Mouse (Mus musculus): Measurements from ENCODE around the gene Olfr1443.
A peak's percentile ranks its signal among the peaks of the same experiment; 100 is the strongest.
"Not testable (repeated sequence)": the region's sequence is repeated elsewhere in the genome, so short reads cannot be mapped to it uniquely, and the experiment has no call there.

The Olfr1443 gene

GRCm38 (mm10) chr19:12677812-12678211, at the start of gene Olfr1443:
Gene Olfr1443, plus strand, starts transcription at chr19:12678112.
- DNase-seq (ENCODE audit: low read depth, low spot score) = no peak

DNA sequence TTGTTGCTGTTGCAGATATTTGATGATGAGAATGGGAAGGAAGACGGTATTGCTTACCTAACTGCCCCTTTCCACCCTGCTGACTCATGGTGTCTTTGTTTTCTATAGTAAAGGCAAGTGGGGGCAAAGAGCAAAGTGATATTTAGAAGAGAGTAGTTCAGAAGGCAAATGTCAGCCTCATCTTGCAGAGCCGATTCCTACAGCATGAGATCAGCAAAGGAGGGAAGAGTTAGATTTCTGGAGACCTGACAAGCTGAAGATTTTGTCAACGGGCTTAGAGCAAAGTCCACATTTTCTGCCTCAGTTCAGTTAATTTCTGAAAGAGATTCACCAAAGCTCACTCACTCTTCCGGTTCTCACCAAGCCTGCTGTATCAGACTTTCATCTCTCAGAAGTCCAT, 44.7 kb upstream of the Olfr1443 start, which contains the start of gene Glyat:
Glyat (plus strand) TSS at position 133 of the 400 bp plus-strand sequence.
- DNase-seq (ENCODE audit: low read depth, low spot score) = no peak

DNA sequence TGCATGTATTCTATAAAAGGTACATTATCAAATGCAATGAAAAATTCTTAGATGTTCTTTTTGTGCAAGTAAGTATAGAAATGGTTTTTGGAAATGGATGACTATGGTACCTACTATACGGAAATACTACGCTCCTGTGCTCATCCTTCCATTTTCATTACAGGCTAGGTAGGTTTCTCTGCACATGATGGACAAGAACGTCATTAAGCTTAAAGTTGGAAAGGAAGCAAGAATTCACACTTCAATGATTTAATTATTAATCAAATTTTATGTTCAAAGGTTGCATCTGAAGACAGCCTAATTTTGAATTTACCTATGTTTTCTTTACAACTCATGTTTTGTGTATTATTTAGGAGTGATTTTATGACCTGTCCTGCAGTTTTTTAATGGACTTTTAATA, 43.7 kb upstream of the Olfr1443 start:
- DNase-seq (ENCODE audit: low read depth, low spot score) = no peak

DNA sequence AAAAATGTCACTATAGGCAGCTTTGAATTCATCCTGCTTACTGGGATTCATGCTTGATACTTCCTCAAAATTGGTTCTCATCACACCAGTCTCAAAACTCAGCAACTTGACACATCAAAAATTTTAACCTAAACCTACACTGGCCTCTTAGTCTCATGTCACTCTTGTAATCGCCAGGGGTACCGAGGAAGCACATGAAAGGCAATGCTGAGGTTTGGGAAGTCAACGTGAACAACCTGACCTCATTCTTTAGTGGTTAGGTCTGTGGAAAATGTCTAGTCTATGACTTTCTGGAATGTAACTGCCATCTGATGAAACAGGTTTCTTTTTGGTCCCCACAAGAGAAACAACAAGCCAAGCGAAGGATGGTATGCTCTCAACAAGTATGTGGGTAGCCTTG, 42.9 kb upstream of the Olfr1443 start:
- no peak for DNase-seq (ENCODE audit: low read depth, low spot score)

DNA sequence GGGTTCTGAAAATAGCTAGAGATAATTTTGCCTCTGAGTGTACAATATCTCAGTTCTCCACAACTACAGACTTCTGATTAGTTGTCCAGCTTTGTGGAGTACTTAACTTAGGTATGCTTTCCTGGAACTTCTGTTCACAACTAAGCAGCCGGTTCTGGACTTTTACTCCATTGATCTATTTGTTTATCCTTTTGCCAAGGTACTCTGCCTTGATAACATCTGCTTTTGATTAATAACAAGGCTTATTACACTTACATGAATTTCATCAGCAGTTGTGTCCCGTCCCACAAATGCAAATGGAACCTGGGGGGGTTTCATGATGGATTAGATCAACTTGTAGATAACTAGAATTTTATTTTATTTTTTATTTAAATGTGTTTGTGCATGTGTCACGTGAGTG, 41.0 kb upstream of the Olfr1443 start:
- no peak for DNase-seq (ENCODE audit: low read depth, low spot score)

- no peak for DNase-seq (ENCODE audit: low read depth, low spot score)
Observed at GRCm38 (mm10) chr19:12638049-12638448, 39.9 kb upstream of the Olfr1443 start.

GRCm38 (mm10) chr19:12649511-12649910, 28.4 kb upstream of the Olfr1443 start:
- DNase-seq (ENCODE audit: low read depth, low spot score) = no peak

- DNase-seq (ENCODE audit: low read depth, low spot score) = no peak
Observed at GRCm38 (mm10) chr19:12666156-12666555, 11.8 kb upstream of the Olfr1443 start.

DNA sequence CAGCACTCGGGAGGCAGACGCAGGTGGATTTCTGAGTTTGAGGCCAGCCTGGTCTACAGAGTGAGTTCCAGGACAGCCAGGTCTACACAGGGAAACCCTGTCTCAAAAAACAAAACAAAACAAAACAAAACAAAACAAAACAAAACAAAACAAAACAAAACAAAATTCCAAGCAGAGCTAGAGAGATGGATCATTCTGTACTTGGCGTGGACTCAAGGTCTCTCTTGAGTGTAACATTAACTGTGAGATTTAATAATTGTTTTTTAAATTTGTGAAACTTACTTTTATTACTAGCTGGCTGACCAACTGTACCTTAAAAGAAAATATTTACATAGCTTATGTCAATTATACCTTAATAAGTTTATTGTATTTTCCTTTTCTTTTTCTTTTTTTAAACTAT, 9.3 kb upstream of the Olfr1443 start:
- not testable (repeated sequence) for DNase-seq (ENCODE audit: low read depth, low spot score)

DNA sequence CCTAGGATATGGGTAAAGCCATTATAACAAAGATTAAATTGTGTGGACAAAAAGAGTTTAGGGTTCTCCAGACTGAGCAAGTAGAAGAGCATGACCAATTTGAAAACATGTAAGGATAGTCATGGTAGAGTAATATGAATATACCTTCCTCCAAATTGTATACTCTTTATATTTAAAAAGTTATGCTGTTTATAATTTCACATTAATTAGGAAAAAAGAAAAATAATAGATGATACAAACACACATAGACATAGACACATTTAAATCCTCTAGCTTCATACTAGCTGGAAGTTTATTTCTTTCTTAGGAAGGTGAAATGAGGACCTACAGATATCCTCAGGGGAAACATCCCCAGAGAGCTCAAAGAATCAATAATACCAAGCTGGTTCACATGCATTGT, 7.8 kb upstream of the Olfr1443 start, which contains the start of gene Olfr1442:
Olfr1442 (plus strand) TSS at position 301 of the 400 bp plus-strand sequence.
- no peak for DNase-seq (ENCODE audit: low read depth, low spot score)

DNA sequence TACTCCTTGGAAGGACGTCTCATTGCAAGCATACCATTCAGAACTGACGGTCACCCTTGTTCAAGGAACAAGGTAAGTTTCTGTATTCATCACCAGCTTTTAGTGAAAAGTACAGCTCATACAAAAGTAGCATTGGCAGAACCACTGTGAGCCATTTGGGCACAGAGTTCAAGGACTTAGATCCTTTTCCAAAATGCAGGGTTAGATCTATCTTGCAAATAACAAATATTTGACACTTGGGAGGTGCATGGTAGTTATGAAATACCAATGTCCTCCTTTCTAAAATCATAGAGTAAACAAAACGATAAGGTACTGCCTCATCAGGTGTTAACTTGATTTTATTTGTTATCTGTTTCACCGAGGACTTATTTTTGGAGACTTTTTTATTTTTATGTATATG, 6.9 kb upstream of the Olfr1443 start:
- no peak for DNase-seq (ENCODE audit: low read depth, low spot score)

GRCm38 (mm10) chr19:12684638-12685037, 6.7 kb downstream of the Olfr1443 start:
- no peak for DNase-seq (ENCODE audit: low read depth, low spot score)

DNA sequence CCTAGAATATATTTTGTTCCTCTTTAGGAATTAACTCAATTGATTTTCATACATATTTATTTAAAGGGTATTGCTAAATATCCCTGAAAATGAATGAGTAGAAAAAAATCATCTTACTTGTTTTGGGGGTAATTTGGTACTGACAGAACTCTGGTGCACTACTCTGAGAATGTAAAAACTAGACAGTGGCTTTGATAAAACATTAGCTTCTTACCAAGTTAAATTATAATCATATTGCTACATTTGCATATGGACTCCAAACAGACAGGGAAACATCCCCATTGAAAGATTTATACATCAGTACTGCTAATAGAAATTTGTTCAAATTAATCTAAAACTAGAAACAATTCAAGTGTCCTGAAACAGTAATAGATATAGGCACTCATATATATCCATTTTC, 7.3 kb downstream of the Olfr1443 start:
- DNase-seq (ENCODE audit: low read depth, low spot score) = no peak

DNA sequence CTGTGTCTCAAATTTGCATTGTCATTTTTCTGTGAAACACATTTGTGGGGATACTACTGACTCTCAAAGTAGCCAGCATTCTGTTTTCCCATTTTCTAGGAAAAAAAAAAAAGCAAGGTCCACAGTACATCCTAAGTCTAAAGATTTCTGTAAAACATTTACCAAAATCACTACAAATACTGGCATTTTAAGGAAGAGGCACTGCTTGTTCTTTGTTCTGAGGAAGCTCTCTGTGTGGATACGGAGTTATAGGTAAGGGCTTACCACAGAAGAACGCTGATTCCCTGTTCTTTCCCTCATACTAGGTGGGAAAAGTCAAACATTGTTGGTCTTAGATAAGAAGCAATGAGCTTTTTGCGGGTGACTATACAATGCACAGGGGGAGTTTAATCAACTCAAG, 17.7 kb downstream of the Olfr1443 start, which contains the start of gene Keg1:
Keg1 (plus strand) TSS at position 197 of the 400 bp plus-strand sequence.
- no peak for DNase-seq (ENCODE audit: low read depth, low spot score)

- DNase-seq (ENCODE audit: low read depth, low spot score) = no peak
Observed at GRCm38 (mm10) chr19:12696221-12696620, 18.3 kb downstream of the Olfr1443 start.

DNA sequence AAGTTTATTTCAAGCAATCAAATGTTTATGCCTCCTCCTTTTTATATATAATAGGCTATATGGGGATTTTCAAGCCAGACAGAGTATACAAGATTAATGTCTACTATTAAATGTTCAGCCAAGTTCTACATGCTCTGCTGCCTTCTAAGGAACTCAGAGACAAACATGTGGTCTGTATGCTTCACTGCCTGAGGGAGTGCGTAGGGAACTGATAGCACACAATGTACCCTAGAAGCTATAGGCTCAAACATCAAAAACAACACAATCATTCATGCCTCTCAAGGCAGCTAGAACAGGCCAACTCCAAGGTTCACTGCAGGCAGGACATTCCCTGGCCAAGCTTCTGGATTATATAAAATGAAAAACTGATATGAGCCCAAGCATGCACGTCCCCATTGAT, 30.5 kb downstream of the Olfr1443 start:
- no peak for DNase-seq (ENCODE audit: low read depth, low spot score)

DNA sequence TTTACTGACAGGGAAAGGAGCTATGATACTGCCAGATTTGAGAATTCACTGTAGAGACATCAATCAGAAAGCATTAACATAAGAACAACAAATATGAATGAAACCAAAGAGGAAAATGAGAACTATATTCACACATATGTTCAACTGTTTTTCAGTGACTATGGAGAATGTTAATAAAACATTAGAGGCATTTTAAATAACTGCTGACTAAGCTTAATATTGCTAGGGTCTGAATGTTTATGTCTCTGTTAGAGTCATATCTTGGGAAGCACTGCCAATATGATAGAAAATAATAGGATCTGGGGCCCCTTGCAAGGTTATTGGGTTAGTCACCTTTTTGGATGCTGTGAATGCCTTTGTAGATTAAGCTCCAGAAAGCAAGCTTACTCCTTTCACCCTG, 31.1 kb downstream of the Olfr1443 start:
- DNase-seq (ENCODE audit: low read depth, low spot score) = no peak

DNA sequence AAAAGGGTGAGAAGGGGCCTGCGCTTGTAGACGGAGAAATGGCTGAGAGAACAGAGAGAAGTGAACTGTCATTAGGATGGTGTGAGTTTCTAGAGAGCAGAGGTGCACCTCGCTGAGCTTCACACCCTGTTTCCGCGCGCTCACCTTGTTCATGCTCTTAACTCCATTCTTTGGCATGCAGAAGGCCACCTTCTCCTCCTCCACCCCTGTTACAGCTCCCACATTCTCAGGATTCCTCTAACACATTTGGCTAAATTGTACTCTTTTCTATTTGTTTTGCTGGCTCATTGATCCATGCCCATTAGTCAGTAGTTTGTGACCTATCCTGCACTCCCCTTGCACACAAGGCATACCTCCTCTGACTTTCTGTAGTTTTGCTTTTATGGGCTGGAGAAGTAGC, 41.3 kb downstream of the Olfr1443 start:
- no peak for DNase-seq (ENCODE audit: low read depth, low spot score)

GRCm38 (mm10) chr19:12720463-12720862, 42.6 kb downstream of the Olfr1443 start:
- no peak for DNase-seq (ENCODE audit: low read depth, low spot score)

DNA sequence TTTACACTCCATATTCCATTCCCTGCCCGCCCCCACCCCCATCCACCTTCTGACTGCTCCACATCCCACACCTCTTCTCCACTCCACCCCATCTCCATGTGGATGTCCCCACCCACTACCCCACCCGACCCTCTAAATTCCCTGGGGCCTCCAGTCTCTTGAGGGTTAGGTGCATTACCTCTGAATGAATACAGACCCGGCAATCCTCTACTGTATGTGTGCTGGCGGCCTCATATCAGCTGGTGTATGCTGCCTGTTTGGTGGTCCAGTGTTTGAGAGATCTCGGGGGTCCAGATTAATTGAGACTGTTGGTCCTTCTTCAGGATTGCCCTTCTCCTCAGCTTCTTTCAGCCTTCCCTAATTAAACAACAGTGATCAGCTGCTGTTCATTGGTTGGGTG, 43.0 kb downstream of the Olfr1443 start:
- not testable (repeated sequence) for DNase-seq (ENCODE audit: low read depth, low spot score)

DNA sequence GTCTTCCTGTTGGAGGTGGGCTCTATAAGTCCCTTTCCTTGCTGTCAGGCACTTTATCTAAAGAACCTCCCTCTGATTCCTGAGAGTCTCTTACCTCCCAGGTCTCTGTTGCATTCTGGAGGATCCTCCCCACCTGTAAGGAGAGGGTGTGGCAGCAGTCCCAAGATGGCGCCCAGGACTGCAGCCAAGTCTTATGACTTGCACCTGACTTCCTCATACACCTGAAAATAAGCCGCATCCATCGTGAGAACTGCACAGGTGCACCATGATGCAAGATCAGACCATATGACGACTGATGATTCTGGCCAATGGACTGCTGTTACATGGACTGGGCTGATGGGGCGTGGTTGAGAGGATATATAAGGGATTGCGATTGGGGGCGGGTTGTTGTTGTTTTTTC, 43.7 kb downstream of the Olfr1443 start:
- not testable (repeated sequence) for DNase-seq (ENCODE audit: low read depth, low spot score)

DNA sequence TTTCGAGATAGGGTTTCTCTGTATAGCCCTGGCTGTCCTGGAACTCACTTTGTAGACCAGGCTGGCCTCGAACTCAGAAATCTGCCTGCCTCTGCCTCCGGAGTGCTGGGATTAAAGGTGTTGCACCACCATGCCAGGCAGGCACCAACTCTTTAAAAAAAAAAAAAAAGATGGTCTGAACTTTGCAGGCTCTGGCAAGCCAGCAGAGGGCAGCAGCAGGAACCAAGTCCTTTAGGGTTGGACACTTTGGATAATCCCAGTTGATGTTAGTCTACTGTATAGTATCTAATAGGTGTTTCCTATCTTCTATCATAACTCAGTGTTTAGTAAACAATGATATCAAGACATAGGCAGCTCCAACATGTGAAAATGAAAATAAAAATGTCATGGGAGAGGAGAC, 44.4 kb downstream of the Olfr1443 start:
- DNase-seq (ENCODE audit: low read depth, low spot score) = peak; percentile 30

DNA sequence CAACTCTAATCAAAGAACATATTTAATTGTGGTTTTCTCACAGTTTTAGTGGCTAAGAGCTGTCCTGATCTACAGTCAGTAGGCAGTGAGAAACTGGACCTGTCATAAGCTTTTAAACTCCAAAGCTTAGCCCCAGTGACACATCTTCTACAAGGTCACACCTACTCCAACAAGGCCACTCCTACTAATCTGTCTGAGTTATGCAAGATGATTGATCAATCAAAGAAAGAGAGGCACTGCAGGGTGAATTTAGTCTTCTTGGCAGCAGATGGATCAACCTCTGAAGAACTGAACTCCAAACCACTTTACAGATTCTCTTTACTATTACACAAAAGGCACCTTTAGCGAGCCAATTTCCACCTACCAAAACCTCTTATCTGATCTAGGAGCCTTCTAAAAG, 47.9 kb downstream of the Olfr1443 start:
- DNase-seq (ENCODE audit: low read depth, low spot score) = no peak

GRCm38 (mm10) chr19:12731036-12731435, 53.1 kb downstream of the Olfr1443 start:
- DNase-seq (ENCODE audit: low read depth, low spot score) = no peak

All from brain, adult 2 months (tissue).